Mouse (Mus musculus) CD4-positive helper T cell, adult 2 months (primary cell): ENCODE measurements around the gene Klf6.

Experiments
- DNase-seq: peaks from one replicate; pipeline ENCODE4 v3.0.0-alpha.2; 2012; ENCODE audit warnings: low read depth, missing footprints, low spot score

Klf6 gene

DNA sequence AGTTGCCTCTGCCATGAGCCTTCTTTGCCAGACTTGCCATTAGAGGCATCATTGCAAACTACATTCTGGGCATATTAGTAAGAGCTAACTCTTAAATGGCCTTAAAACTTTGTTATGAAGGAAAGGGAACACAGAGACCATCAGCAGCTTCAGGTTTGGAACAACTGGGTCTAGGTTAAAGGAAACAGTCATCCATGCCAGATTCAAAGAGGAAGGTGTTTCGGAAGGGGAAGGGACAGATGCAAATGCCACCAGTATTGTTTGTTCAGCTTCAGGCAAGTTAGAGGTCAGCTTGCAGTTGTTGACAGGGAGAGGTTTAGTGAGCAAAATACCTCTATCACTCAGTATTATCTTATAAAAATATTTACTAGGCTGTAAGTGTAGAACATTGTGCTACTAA, 37.7 kb downstream of the Klf6 start:
- no peak for DNase-seq

DNA sequence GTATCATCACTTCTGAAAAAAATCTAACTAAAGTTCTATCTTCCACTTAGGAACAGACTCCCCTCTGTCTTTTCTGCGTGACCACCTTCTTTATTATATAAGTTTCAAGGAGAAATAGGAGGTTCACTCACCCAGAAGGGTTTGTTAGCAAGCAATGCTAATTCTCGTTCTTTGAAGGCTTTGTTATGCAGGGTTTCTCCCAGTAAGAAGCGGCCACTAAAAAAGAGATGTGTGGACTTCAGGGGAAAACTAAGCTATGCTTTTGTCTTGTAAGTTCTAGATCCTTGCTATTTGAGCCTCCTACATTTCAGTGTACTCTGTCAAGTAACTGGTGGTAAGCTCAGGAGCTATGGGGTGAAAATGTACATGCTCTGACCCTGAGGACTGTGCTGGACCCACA, 38.4 kb downstream of the Klf6 start:
- DNase-seq: no peak

DNA sequence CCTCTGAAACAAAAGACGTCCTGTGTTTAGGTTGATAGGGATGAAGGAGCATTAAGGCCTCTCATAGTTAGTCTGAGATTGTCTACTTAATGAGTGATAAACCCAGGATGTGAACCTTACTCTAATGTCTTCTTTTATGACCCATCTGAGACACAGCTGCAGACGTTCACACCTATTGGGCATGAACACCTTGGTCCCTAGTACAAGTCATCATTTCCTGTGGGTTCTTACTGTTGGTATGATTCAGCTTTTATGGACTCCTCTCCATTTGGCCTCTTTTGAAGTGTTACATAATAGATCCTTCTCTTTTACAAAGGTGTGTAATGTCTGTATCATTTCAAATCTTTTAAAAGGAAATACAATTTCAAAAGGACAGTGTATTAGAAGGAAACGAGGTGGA, 51.9 kb downstream of the Klf6 start:
- no peak for DNase-seq

DNA sequence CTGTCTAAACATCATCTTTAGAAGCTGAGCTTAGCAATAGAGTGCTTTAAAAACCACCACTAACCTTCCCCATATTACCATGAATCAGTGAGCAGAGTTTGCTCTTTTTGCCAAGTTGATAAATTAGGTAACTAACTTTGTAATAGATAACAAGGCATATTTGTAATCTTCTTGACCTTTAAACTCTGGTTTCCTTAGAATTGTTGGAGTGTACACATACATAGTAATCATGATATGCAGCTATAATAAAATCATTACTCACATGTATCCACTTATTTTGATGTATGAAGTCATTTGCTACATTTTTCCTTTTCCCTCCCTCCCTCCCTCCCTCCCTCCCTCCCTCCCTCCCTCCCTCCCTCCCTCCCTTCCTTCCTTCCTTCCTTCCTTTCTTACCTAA, 56.1 kb downstream of the Klf6 start:
- DNase-seq: no peak

DNA sequence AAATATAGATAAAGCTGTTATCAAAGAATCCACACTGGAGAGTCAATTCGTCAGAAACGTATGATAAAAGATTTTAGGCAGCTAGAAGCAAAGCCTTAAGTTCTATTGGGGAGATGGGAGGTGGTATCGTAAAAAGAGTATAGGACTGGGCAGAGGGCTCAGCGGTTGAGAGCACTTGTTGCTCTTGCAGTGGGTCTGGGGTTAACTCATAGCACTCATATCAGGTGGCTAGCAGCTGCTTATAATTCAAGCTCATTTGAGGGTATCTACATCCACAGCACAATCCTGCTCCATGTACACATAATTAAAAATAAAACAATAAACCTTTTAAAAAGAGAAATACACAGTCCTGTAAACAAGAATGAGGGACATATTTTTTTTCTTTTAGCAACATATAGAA, 58.7 kb downstream of the Klf6 start:
- no peak for DNase-seq
